Mouse (Mus musculus): ENCODE measurements around the gene Gm21958. TPM values are rescaled to one million over a fixed set of nuclear protein-coding genes. Genes with fewer than 3 reads are reported as not detected.

The Gm21958 gene
- polyA plus RNA-seq (2015; fragmentation: Nextera tagmentation; extraction: Ambion mirVana): 0.32 and 0.48 TPM in 2 replicates

- Histone ChIP-seq H3K4me1 (no peaks in the 10 kb centered on the region), H3K4me3 (no peak within 1 kb of the TSS), H3K4me2 (no peak within 1 kb of the TSS), H3K9me3 (no peaks in the 10 kb centered on the region), H3K9ac (no peak within 1 kb of the TSS), H3K27ac (replicated peaks) (no peak within 1 kb of the TSS), H3K27me3 (replicated peaks) (no peaks in the 10 kb centered on the region), H3K36me3 (peaks cover 89% of the 10 kb centered on the region)
- ATAC-seq (ENCODE audit: extremely low read depth, insufficient number of reproducible peaks, low FRiP score, low TSS enrichment): no peak
- WGBS: 86% methylated on average over 6 of the region's 6 CpGs
Measured at GRCm38 (mm10) chr3:54714253-54714652, at the start of gene Gm21958. Gene Gm21958 (minus strand): TSS chr3:54714353.

GRCm38 (mm10) chr3:54761258-54761657, 47.1 kb upstream of the Gm21958 start:
- WGBS: 73% methylated on average over 1 of the region's 1 CpGs
- ATAC-seq (ENCODE audit: extremely low read depth, insufficient number of reproducible peaks, low FRiP score, low TSS enrichment): no peak
- H3K4me3 ChIP-seq: no peak overlapping the region

GRCm38 (mm10) chr3:54760321-54761115, 46.4 kb upstream of the Gm21958 start:
- no peaks in the 10 kb centered on the region for H3K36me3 ChIP-seq
- H3K4me2 ChIP-seq: no peak overlapping the region
- ATAC-seq (ENCODE audit: extremely low read depth, insufficient number of reproducible peaks, low FRiP score, low TSS enrichment): no peak
- H3K9me3 ChIP-seq: no peaks in the 10 kb centered on the region
- H3K27me3 ChIP-seq (replicated peaks): no peaks in the 10 kb centered on the region
- H3K27ac ChIP-seq (replicated peaks): no peak overlapping the region
- H3K4me3 ChIP-seq: no peak overlapping the region
- H3K9ac ChIP-seq: no peak overlapping the region
- 69% methylated on average over 15 of the region's 15 CpGs for WGBS
- H3K4me1 ChIP-seq: peaks cover 22% of the 10 kb centered on the region

More at GRCm38 (mm10) chr3:54761258-54761657, 47.1 kb upstream of the Gm21958 start:
- Histone ChIP-seq H3K27ac (replicated peaks) (no peak overlapping the region), H3K36me3 (no peaks in the 10 kb centered on the region), H3K9ac (no peak overlapping the region), H3K4me1 (peaks cover 16% of the 10 kb centered on the region), H3K9me3 (no peaks in the 10 kb centered on the region), H3K27me3 (replicated peaks) (no peaks in the 10 kb centered on the region), H3K4me2 (no peak overlapping the region)

- Histone ChIP-seq H3K4me1 (peaks cover 28% of the 10 kb centered on the region), H3K27me3 (replicated peaks) (no peaks in the 10 kb centered on the region), H3K36me3 (no peaks in the 10 kb centered on the region), H3K9ac (no peak overlapping the region), H3K9me3 (no peaks in the 10 kb centered on the region), H3K4me2 (no peak overlapping the region), H3K27ac (replicated peaks) (no peak overlapping the region), H3K4me3 (no peak overlapping the region)
- ATAC-seq (ENCODE audit: extremely low read depth, insufficient number of reproducible peaks, low FRiP score, low TSS enrichment): no peak
- 75% methylated on average over 9 of the region's 9 CpGs for WGBS
Measured at GRCm38 (mm10) chr3:54759211-54759610, 45.1 kb upstream of the Gm21958 start.

GRCm38 (mm10) chr3:54757446-54757845, 43.3 kb upstream of the Gm21958 start:
- WGBS: 79% methylated on average over 8 of the region's 8 CpGs
- H3K4me3 ChIP-seq: peak overlapping the region; percentile 84; the same call in 1 of the 2 replicates
- ATAC-seq (ENCODE audit: extremely low read depth, insufficient number of reproducible peaks, low FRiP score, low TSS enrichment): no peak
- H3K9ac ChIP-seq: no peak overlapping the region
- no peak overlapping the region for H3K27ac ChIP-seq (replicated peaks)
- H3K4me2 ChIP-seq: peak overlapping the region; percentile 98
- H3K4me1 ChIP-seq: peaks cover 24% of the 10 kb centered on the region
- H3K9me3 ChIP-seq: no peaks in the 10 kb centered on the region
- no peaks in the 10 kb centered on the region for H3K27me3 ChIP-seq (replicated peaks)
- H3K36me3 ChIP-seq: no peaks in the 10 kb centered on the region

- ATAC-seq (ENCODE audit: extremely low read depth, insufficient number of reproducible peaks, low FRiP score, low TSS enrichment): peak; percentile 42; the same call in 1 of the 2 replicates
- under 1% methylated on average over 11 of the region's 11 CpGs for WGBS
- Histone ChIP-seq H3K27ac (replicated peaks) (peak overlapping the region; percentile 90), H3K36me3 (peaks cover 9% of the 10 kb centered on the region), H3K4me3 (peak overlapping the region; percentile 84), H3K4me2 (peak overlapping the region; percentile 98), H3K9ac (peak overlapping the region; percentile 90), H3K4me1 (peaks cover 22% of the 10 kb centered on the region), H3K9me3 (no peaks in the 10 kb centered on the region), H3K27me3 (replicated peaks) (no peaks in the 10 kb centered on the region)
Measured at GRCm38 (mm10) chr3:54756058-54756457, 41.9 kb upstream of the Gm21958 start.

- H3K36me3 ChIP-seq: peaks cover 16% of the 10 kb centered on the region
- H3K27me3 ChIP-seq (replicated peaks): no peaks in the 10 kb centered on the region
- H3K4me2 ChIP-seq: peak within 1 kb of the TSS; percentile 98
- ATAC-seq (ENCODE audit: extremely low read depth, insufficient number of reproducible peaks, low FRiP score, low TSS enrichment): peak; percentile 69; the same call in 1 of the 2 replicates
- WGBS: under 1% methylated on average over 63 of the region's 66 CpGs
- H3K4me1 ChIP-seq: peaks cover 22% of the 10 kb centered on the region
- H3K9ac ChIP-seq: peak within 1 kb of the TSS; percentile 90
- peak within 1 kb of the TSS; percentile 84 for H3K4me3 ChIP-seq
- H3K27ac ChIP-seq (replicated peaks): peak within 1 kb of the TSS; percentile 90
- H3K9me3 ChIP-seq: 0 out of 2 replicates have a peak, but pooled peaks cover 5% of the 10 kb centered on the region
Measured at GRCm38 (mm10) chr3:54755145-54756041, 41.2 kb upstream of the Gm21958 start, which contains the start of gene Smad9. Gene Smad9 (plus strand): TSS chr3:54755582.

- no peaks in the 10 kb centered on the region for H3K27me3 ChIP-seq (replicated peaks)
- no peak overlapping the region for H3K27ac ChIP-seq (replicated peaks)
- no peak overlapping the region for H3K4me2 ChIP-seq
- H3K9me3 ChIP-seq: 0 out of 2 replicates have a peak, but pooled peaks cover 5% of the 10 kb centered on the region
- 62% methylated on average over 4 of the region's 4 CpGs for WGBS
- H3K36me3 ChIP-seq: peaks cover 36% of the 10 kb centered on the region
- H3K4me1 ChIP-seq: peaks cover 22% of the 10 kb centered on the region
- H3K9ac ChIP-seq: no peak overlapping the region
- no peak overlapping the region for H3K4me3 ChIP-seq
- no peak for ATAC-seq (ENCODE audit: extremely low read depth, insufficient number of reproducible peaks, low FRiP score, low TSS enrichment)
Measured at GRCm38 (mm10) chr3:54753411-54753810, 39.3 kb upstream of the Gm21958 start.

- Histone ChIP-seq H3K36me3 (peaks cover 100% of the 10 kb centered on the region), H3K9ac (no peak overlapping the region), H3K4me2 (no peak overlapping the region), H3K4me3 (no peak overlapping the region), H3K27me3 (replicated peaks) (no peaks in the 10 kb centered on the region), H3K27ac (replicated peaks) (no peak overlapping the region), H3K9me3 (0 out of 2 replicates have a peak, but pooled peaks cover 3% of the 10 kb centered on the region), H3K4me1 (no peaks in the 10 kb centered on the region)
- 62% methylated on average over 5 of the region's 5 CpGs for WGBS
- ATAC-seq (ENCODE audit: extremely low read depth, insufficient number of reproducible peaks, low FRiP score, low TSS enrichment): no peak
Measured at GRCm38 (mm10) chr3:54745799-54746198, 31.6 kb upstream of the Gm21958 start.

- Histone ChIP-seq H3K36me3 (peaks cover 88% of the 10 kb centered on the region), H3K4me1 (no peaks in the 10 kb centered on the region), H3K4me2 (no peak overlapping the region), H3K27ac (replicated peaks) (no peak overlapping the region), H3K9me3 (no peaks in the 10 kb centered on the region), H3K4me3 (no peak overlapping the region), H3K9ac (no peak overlapping the region), H3K27me3 (replicated peaks) (no peaks in the 10 kb centered on the region)
- no peak for ATAC-seq (ENCODE audit: extremely low read depth, insufficient number of reproducible peaks, low FRiP score, low TSS enrichment)
- 94% methylated on average over 11 of the region's 11 CpGs for WGBS
Measured at GRCm38 (mm10) chr3:54741965-54742364, 27.8 kb upstream of the Gm21958 start.

- Histone ChIP-seq H3K9ac (no peak overlapping the region), H3K4me3 (no peak overlapping the region), H3K4me2 (no peak overlapping the region), H3K36me3 (peaks cover 53% of the 10 kb centered on the region), H3K9me3 (no peaks in the 10 kb centered on the region), H3K27ac (replicated peaks) (no peak overlapping the region), H3K27me3 (replicated peaks) (no peaks in the 10 kb centered on the region), H3K4me1 (peaks cover 25% of the 10 kb centered on the region)
- ATAC-seq (ENCODE audit: extremely low read depth, insufficient number of reproducible peaks, low FRiP score, low TSS enrichment): no peak
- WGBS: 92% methylated on average over 8 of the region's 8 CpGs
Measured at GRCm38 (mm10) chr3:54737317-54737716, 23.2 kb upstream of the Gm21958 start.

All from heart, embryonic 13.5 days (tissue).